Mouse (Mus musculus) small intestine, adult 2 months (tissue): ENCODE measurements around the gene Itpkc. TPM values are rescaled to one million over a fixed set of nuclear protein-coding genes. Genes with fewer than 3 reads are reported as not detected.
"Not testable (repeated sequence)": the region's sequence is repeated elsewhere in the genome, so short reads cannot be mapped to it uniquely, and the experiment has no call there.

Experiments
- H3K27ac ChIP-seq: fragments of 200-500 bp; 2 replicates; pipeline ENCODE4 v1.5.1; 2012; ENCODE audit warnings: low read depth, low read length, control low read depth, inconsistent platforms; ENCODE audit not compliant: insufficient read depth
- H3K27me3 ChIP-seq: fragments of 200-500 bp; 2 replicates; pipeline ENCODE4 v1.6.1; 2012; ENCODE audit warnings: mild to moderate bottlenecking, moderate library complexity, low read length, inconsistent platforms; ENCODE audit not compliant: control insufficient read depth, insufficient read depth
- H3K36me3 ChIP-seq: fragments of 200-500 bp; 2 replicates; pipeline ENCODE4 v1.6.1; 2012; ENCODE audit warnings: mild to moderate bottlenecking, low read length, control low read depth, inconsistent platforms; ENCODE audit not compliant: control insufficient read depth, insufficient read depth
- H3K4me1 ChIP-seq: fragments of 200-500 bp; 2 replicates; pipeline ENCODE4 v1.6.1; 2012; ENCODE audit warnings: low read length, inconsistent platforms, mixed read lengths; ENCODE audit not compliant: control insufficient read depth, insufficient read depth, insufficient read length
- H3K4me3 ChIP-seq: fragments of 200-500 bp; 2 replicates; pipeline ENCODE4 v1.5.1; 2012; ENCODE audit warnings: low read depth, mild to moderate bottlenecking, control low read depth, inconsistent platforms, low read length, moderate library complexity
- CTCF ChIP-seq: fragments of 200-500 bp; IDR thresholded peaks from 2 replicates; pipeline ENCODE4 v1.5.1; 2012; ENCODE audit warnings: low read depth, mild to moderate bottlenecking, control low read depth, inconsistent platforms, low read length, moderate library complexity, mixed read lengths; ENCODE audit not compliant: insufficient replicate concordance, insufficient read length; ENCODE audit errors: extremely low read depth
- POLR2A ChIP-seq: fragments of 200-500 bp; IDR thresholded peaks from 2 replicates; pipeline ENCODE4 v1.6.1; 2012; ENCODE audit warnings: low read depth, mild to moderate bottlenecking, control low read depth, inconsistent platforms, low read length, moderate library complexity
- WGBS: fragments of 180-500 bp; shearing (Covaris S2); methylation state at CpG from one replicate; pipeline ENCODE4 v1.1.7; 2018; 5-methylcytosine and 5-hydroxymethylcytosine counted together
- polyA plus RNA-seq: library from polyadenylated mRNA; depleted of rRNA; stranded (reverse); fragments of >200 nt; gene quantifications from 2 replicates; pipeline ENCODE4 v1.2.3, GENCODE M21; 2012

Itpkc gene
- polyA plus RNA-seq, 1 experiment, result 44.6 TPM

DNA sequence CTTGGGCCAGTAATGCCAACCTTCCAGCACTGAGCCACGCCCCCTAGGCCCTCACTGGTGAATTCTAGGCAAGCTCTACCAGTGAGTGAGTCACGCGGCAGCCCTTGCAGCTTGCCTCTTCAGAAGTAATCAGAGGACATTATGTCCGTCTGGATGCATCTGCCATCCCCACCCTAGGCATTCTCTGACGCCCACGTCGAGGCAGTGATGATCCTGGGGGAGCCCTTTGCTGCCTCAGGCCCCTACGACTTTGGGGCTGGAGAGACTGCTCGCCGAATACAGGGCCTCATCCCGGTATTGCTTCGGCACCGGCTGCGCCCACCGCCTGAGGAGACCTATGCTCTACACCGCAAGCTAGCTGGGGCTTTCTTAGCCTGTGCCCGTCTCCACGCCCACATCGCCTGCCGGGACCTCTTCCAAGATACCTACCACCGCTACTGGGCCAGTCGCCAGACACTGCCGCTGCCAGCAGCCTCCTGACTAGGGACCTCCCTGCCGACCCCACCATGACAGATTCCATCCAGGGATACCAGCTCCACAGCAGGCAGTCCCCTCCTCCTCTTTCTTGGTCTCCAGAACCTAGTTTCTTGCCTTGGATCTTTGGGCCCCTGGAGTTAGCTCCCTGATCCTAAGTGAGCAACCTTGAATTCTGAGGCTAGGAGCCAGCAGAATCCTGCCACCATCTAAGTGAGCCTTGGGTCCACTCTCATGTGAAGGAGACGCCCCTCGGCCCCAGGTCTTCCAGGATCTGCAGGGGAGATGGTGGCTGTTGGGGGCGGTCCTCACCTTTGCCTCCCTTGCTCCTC is 28.8 kb upstream of the Itpkc start:
- 39% methylated on average over 27 of the region's 27 CpGs for WGBS

DNA sequence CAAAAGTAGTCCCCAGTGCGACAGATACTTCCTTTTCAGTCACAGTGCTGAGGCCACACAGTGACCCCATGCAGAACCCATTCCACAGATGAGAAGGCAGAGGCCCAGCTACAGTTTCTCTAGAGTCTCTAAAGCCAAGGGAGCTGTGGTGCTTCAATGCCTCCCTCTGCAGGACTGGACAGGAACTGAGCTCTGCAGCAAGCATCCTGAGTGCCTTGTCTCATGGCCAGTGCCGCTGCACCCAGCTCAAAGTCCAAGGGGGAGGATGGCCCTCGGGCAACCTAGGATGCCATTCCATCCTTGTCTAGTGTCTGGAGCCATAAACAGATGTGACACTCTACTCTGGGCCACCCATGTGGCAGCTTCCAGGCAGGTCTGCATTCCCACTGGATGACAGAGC is 27.3 kb upstream of the Itpkc start:
- no peaks in the 10 kb centered on the region; the same call in 1 of the 2 replicates for H3K36me3 ChIP-seq
- H3K4me1 ChIP-seq, result peaks cover 14% of the 10 kb centered on the region
- H3K27ac ChIP-seq, result no peak overlapping the region
- 43% methylated on average over 3 of the region's 3 CpGs for WGBS
- no peak overlapping the region for H3K4me3 ChIP-seq
- TF ChIP-seq POLR2A (no peak), CTCF (peak; percentile 64)
- no peaks in the 10 kb centered on the region for H3K27me3 ChIP-seq

More for the DNA sequence above, 28.8 kb upstream of the Itpkc start:
- Histone ChIP-seq H3K36me3 (no peaks in the 10 kb centered on the region; the same call in 1 of the 2 replicates), H3K27ac (no peak overlapping the region; the same call in 1 of the 2 replicates), H3K4me3 (no peak overlapping the region), H3K27me3 (no peaks in the 10 kb centered on the region), H3K4me1 (peaks cover 17% of the 10 kb centered on the region)
- TF ChIP-seq POLR2A (no peak), CTCF (no peak)

DNA sequence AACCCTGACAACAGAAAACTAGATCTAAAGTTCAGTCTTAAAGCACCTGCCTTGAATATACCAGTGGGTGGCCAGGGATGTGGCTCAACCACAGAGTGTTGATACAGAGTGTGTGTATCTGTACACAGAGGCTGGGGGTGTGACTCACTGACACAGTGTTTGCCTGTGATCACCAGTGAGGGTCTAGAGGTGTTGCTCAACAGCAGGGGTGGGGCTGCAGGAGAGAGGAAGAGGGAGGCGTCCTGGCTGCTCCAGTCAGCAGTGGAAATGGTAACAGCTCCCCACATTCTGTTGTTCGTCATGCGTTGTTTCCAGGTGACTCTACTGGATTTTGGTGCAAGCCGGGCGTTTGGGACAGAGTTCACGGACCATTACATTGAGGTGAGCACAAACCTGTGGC is 23.5 kb upstream of the Itpkc start:
- 83% methylated on average over 6 of the region's 6 CpGs for WGBS
- H3K27me3 ChIP-seq, result no peaks in the 10 kb centered on the region
- H3K4me3 ChIP-seq, result no peak overlapping the region
- H3K27ac ChIP-seq, result no peak overlapping the region
- H3K36me3 ChIP-seq, result peaks cover 2% of the 10 kb centered on the region; the same call in 1 of the 2 replicates
- TF ChIP-seq POLR2A (no peak), CTCF (no peak)
- peaks cover 3% of the 10 kb centered on the region; the same call in 1 of the 2 replicates for H3K4me1 ChIP-seq

DNA sequence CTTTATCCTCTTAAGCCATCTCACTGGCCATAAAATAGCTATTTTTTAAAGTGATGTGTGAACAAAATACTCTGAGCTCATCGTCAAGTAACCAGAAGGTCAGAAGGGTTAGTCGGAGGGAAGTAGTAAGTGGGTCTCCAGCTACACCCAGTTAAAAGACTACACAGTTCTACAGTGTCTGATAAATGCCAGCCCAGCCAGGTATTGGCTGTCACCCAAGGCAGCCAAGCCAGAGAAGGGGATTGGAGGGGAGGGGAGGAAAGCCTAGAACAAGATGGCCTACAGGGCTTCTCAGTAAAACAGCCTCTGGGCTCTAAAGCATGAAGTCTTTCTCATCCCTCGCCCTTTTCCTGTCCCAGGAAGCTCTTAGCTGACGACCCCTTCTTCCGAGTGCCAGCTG is 21.5 kb upstream of the Itpkc start:
- Histone ChIP-seq H3K36me3 (peaks cover 2% of the 10 kb centered on the region; the same call in 1 of the 2 replicates), H3K4me3 (no peak overlapping the region), H3K27me3 (no peaks in the 10 kb centered on the region), H3K27ac (no peak overlapping the region), H3K4me1 (no peaks in the 10 kb centered on the region)
- TF ChIP-seq POLR2A (no peak), CTCF (no peak)
- 84% methylated on average over 5 of the region's 5 CpGs for WGBS

DNA sequence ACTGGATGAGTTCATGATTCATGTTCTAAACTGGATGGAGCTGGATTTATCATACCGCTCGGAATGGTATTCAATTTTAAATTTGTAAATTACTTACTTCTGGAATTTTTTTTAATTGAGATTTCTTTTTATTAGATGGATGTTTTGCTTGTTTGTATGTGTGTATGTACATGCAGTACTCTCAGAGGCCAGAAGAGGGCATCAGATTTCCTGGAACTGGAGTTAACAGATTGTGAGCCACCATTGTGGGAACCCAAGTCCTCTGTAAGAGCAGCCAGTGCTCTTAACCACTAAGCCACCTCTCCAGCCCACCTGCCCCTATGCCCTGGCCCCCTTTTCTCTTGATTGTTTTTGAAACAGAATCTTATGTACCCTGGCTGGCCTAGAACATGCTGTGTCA is 20.7 kb upstream of the Itpkc start:
- peak; percentile 45; the same call in 1 of the 2 replicates for TF ChIP-seq CTCF
- TF ChIP-seq POLR2A, result no peak
- H3K4me3 ChIP-seq, result no peak overlapping the region
- H3K36me3 ChIP-seq, result peaks cover 4% of the 10 kb centered on the region
- no peaks in the 10 kb centered on the region for H3K4me1 ChIP-seq
- 95% methylated on average over 2 of the region's 2 CpGs for WGBS
- no peak overlapping the region for H3K27ac ChIP-seq
- H3K27me3 ChIP-seq, result no peaks in the 10 kb centered on the region

DNA sequence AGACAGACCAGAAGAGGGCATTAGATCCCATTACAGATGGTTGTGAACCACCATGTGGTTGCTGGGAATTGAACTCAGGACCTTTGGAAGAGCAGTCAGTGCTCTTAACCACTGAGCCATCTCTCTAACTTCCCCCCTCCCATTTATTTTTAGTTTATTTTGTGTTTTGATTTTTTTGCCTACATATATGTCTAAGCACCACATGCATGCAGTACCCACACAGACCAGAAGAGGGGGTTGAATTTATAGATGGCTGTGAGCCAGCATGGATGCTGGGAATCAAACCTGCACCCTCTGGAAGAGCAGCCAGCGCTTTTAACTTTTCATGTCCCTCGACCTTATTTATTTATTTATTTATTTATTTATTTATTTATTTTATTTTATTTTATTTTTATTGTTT is 15.6 kb upstream of the Itpkc start:
- H3K4me1 ChIP-seq, H3K27ac ChIP-seq, H3K27me3 ChIP-seq, H3K4me3 ChIP-seq: not testable (repeated sequence)
- 85% methylated on average over 2 of the region's 2 CpGs for WGBS
- H3K36me3 ChIP-seq, result peaks cover 20% of the 10 kb centered on the region
- TF ChIP-seq CTCF, result peak; percentile 39; the same call in 1 of the 2 replicates

DNA sequence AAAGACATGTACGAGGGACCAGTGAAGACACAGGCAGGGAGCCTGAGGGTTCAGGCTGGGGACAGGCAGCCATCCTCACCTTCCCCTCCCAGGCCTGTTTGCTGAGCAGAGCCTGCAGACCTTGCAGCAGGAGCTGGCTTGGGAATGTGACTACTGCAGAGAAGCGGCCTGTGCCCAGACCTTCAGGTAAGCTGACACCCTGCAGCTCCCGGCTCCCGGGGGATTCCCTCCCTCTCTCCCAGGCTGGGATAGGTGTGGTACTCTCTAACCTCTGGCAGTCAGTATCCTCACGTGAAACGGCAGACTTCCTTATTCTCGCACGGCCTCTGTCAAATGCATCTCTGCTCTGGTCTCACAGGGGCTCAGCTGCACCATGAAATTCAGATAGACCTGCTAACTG is 14.8 kb upstream of the Itpkc start:
- Histone ChIP-seq H3K27me3 (no peaks in the 10 kb centered on the region), H3K4me1 (no peaks in the 10 kb centered on the region), H3K4me3 (no peak overlapping the region), H3K27ac (no peak overlapping the region), H3K36me3 (peaks cover 20% of the 10 kb centered on the region)
- WGBS, result 73% methylated on average over 8 of the region's 8 CpGs
- TF ChIP-seq POLR2A, result no peak
- no peak for TF ChIP-seq CTCF
